Mouse (Mus musculus) ES-E14 (cell line): ENCODE data around the gene Aspm.

ENCODE experiments used
- CHD2 ChIP-seq: IDR thresholded peaks from 2 replicates; pipeline ENCODE4 v1.6.1; 2014; ENCODE audit warnings: mild to moderate bottlenecking, low read depth, low read length, inconsistent platforms
- MAFK ChIP-seq: IDR thresholded peaks from 2 replicates; pipeline ENCODE4 v1.6.1; 2014; ENCODE audit warnings: mild to moderate bottlenecking, low read depth, low read length, inconsistent platforms; ENCODE audit not compliant: insufficient read depth
- ZC3H11A ChIP-seq: IDR thresholded peaks from 2 replicates; pipeline ENCODE4 v1.6.1; 2012; ENCODE audit warnings: low read depth, mild to moderate bottlenecking, inconsistent platforms, low read length, borderline replicate concordance
- ZNF384 ChIP-seq: IDR thresholded peaks from 2 replicates; pipeline ENCODE4 v1.6.1; 2012; ENCODE audit warnings: low read depth, low read length, inconsistent platforms

- TF ChIP-seq ZNF384 (no peak), ZC3H11A (no peak), CHD2 (no peak), MAFK (no peak)
Observed at GRCm38 (mm10) chr1:139405766-139406165, 48.8 kb upstream of the Aspm start.
